Mouse (Mus musculus) kidney, embryonic 14.5 days (tissue): ENCODE data around the gene Zfp553. TPM values are rescaled to one million over a fixed set of nuclear protein-coding genes. Genes with fewer than 3 reads are reported as not detected.

Source experiments
- ATAC-seq: fragments of 200-750 bp; cut with Nextera tagmentation; 2 replicates; pipeline ENCODE4 v1.8.0; 2017; ENCODE audit warnings: moderate number of reproducible peaks, mild to moderate bottlenecking, moderate TSS enrichment, moderate library complexity; ENCODE audit not compliant: low FRiP score, low TSS enrichment
- H3K27ac ChIP-seq: fragments of 300-500 bp; sonication (generic); 2 replicates; pipeline ENCODE4 v1.5.1; 2014; ENCODE audit warnings: low read depth, mild to moderate bottlenecking, low read length, moderate library complexity, mixed read lengths
- H3K27me3 ChIP-seq: fragments of 300-500 bp; sonication (generic); 2 replicates; pipeline ENCODE4 v1.6.1; 2014; ENCODE audit warnings: mild to moderate bottlenecking, low read length; ENCODE audit not compliant: control insufficient read depth, insufficient read depth
- H3K36me3 ChIP-seq: fragments of 300-500 bp; sonication (generic); 2 replicates; pipeline ENCODE4 v1.6.1; 2014; ENCODE audit warnings: low read length, mixed read lengths; ENCODE audit not compliant: control insufficient read depth, insufficient read depth
- H3K4me1 ChIP-seq: fragments of 300-500 bp; sonication (generic); 2 replicates; pipeline ENCODE4 v1.6.1; 2014; ENCODE audit warnings: low read length, mixed read lengths; ENCODE audit not compliant: control insufficient read depth, insufficient read depth
- H3K4me2 ChIP-seq: fragments of 300-500 bp; sonication (generic); replicated peaks from 2 replicates; pipeline ENCODE4 v1.6.1; 2014; ENCODE audit warnings: low read depth, mild to moderate bottlenecking, low read length
- H3K4me3 ChIP-seq: fragments of 300-500 bp; sonication (generic); 2 replicates; pipeline ENCODE4 v1.5.1; 2014; ENCODE audit warnings: mild to moderate bottlenecking, low read length
- H3K9ac ChIP-seq: fragments of 300-500 bp; sonication (generic); 2 replicates; pipeline ENCODE4 v1.6.1; 2014; ENCODE audit warnings: low read depth, mild to moderate bottlenecking, low read length, moderate library complexity
- H3K9me3 ChIP-seq: fragments of 300-500 bp; sonication (generic); 2 replicates; pipeline ENCODE4 v1.6.1; 2016; ENCODE audit warnings: low read length; ENCODE audit not compliant: control insufficient read depth
- WGBS: fragments of 180-500 bp; shearing (Covaris S2); extraction: QIAGEN DNeasy Blood & Tissue Kit; methylation state at CpG from one replicate; pipeline ENCODE4 v1.1.7; 2014; 5-methylcytosine and 5-hydroxymethylcytosine counted together
- polyA plus RNA-seq: library from polyadenylated mRNA; unstranded; fragments of >200 nt; fragmentation: Nextera tagmentation; extraction: Ambion mirVana; gene quantifications from 2 replicates; pipeline ENCODE4 v1.2.1, GENCODE M21; 2014

Gene Zfp553
- polyA plus RNA-seq, 1 experiment from 2014 or later: 23.0 TPM

GRCm38 (mm10) chr7:127208553-127209438 lies 24.1 kb upstream of the Zfp553 start, which contains the start of gene Mylpf:
TSS of gene Mylpf (plus strand) at chr7:127208890.
- no peaks in the 10 kb centered on the region for H3K9me3 ChIP-seq
- peak within 1 kb of the TSS; percentile 89 for H3K9ac ChIP-seq
- H3K36me3 ChIP-seq: peaks cover 4% of the 10 kb centered on the region; the same call in 1 of the 2 replicates
- H3K27me3 ChIP-seq: no peaks in the 10 kb centered on the region
- ATAC-seq: peak; percentile 94
- peak within 1 kb of the TSS; percentile 85 for H3K27ac ChIP-seq
- under 1% methylated on average over 44 of the region's 44 CpGs for WGBS
- H3K4me2 ChIP-seq: peak within 1 kb of the TSS; percentile 75
- peak within 1 kb of the TSS; percentile 87 for H3K4me3 ChIP-seq
- H3K4me1 ChIP-seq: peaks cover 17% of the 10 kb centered on the region

- WGBS: 77% methylated on average over 5 of the region's 5 CpGs
- Histone ChIP-seq H3K4me1 (peaks cover 21% of the 10 kb centered on the region), H3K9me3 (no peaks in the 10 kb centered on the region), H3K4me3 (no peak overlapping the region), H3K4me2 (no peak overlapping the region), H3K27ac (no peak overlapping the region), H3K27me3 (no peaks in the 10 kb centered on the region), H3K36me3 (no peaks in the 10 kb centered on the region; the same call in 1 of the 2 replicates), H3K9ac (no peak overlapping the region)
- ATAC-seq: no peak
Measured at GRCm38 (mm10) chr7:127209851-127210250, 23.0 kb upstream of the Zfp553 start.

- Histone ChIP-seq H3K9me3 (no peaks in the 10 kb centered on the region), H3K36me3 (no peaks in the 10 kb centered on the region; the same call in 1 of the 2 replicates), H3K9ac (no peak overlapping the region), H3K4me3 (no peak overlapping the region), H3K27ac (no peak overlapping the region), H3K4me1 (peaks cover 20% of the 10 kb centered on the region), H3K27me3 (no peaks in the 10 kb centered on the region), H3K4me2 (no peak overlapping the region)
- WGBS: 91% methylated on average over 4 of the region's 4 CpGs
- no peak for ATAC-seq
Measured at GRCm38 (mm10) chr7:127210266-127210665, 22.6 kb upstream of the Zfp553 start.

- Histone ChIP-seq H3K27me3 (no peaks in the 10 kb centered on the region), H3K4me2 (no peak overlapping the region), H3K4me1 (peaks cover 15% of the 10 kb centered on the region), H3K9ac (no peak overlapping the region), H3K4me3 (no peak overlapping the region), H3K36me3 (no peaks in the 10 kb centered on the region), H3K9me3 (no peaks in the 10 kb centered on the region), H3K27ac (no peak overlapping the region)
- no peak for ATAC-seq
- 63% methylated on average over 5 of the region's 5 CpGs for WGBS
Measured at GRCm38 (mm10) chr7:127211014-127211745, 21.7 kb upstream of the Zfp553 start.

DNA sequence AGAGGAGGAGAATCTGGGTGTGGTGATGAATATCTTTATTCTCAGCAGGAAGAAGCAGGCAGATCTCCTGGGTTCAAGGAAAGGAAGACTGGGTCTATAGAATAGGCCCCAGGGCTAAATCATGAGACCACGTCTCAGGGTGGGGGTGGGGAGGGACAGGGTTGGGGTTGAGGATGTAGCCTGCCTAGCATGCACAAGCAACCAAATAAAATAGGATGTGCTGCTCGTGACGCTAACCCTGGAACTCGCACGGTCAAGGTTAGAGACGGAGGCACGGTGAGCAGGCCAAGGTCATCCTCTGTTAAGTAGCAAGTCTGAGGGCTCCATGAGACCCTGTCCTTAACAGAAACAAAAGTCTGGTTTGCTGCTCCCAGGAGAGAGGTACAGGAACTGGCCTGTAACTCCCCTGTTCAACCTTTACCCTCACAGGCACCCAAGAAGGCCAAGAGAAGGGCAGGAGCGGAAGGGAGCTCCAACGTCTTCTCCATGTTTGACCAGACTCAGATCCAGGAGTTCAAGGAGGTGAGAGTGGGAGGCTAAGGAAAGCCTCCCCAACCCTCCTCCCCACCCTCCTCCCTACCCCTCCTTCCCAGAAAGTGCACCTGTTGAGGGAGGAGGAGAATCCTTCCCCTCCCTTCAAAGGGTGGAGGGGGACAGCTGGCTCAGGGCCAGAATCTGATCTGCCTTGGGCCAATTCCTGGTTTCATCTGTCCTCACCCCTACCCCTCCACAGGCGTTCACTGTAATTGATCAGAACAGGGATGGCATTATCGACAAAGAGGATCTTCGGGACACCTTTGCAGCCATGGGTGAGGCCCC lies 20.2 kb upstream of the Zfp553 start:
- no peaks in the 10 kb centered on the region for H3K36me3 ChIP-seq
- no peak overlapping the region for H3K27ac ChIP-seq
- H3K4me2 ChIP-seq: no peak overlapping the region
- H3K4me1 ChIP-seq: 0 out of 2 replicates have a peak, but pooled peaks cover 4% of the 10 kb centered on the region
- H3K9ac ChIP-seq: no peak overlapping the region
- ATAC-seq: no peak
- no peaks in the 10 kb centered on the region for H3K27me3 ChIP-seq
- H3K9me3 ChIP-seq: no peaks in the 10 kb centered on the region
- H3K4me3 ChIP-seq: no peak overlapping the region
- 86% methylated on average over 12 of the region's 12 CpGs for WGBS

GRCm38 (mm10) chr7:127213485-127213884 lies 19.4 kb upstream of the Zfp553 start:
- Histone ChIP-seq H3K4me2 (no peak overlapping the region), H3K27me3 (no peaks in the 10 kb centered on the region), H3K9me3 (no peaks in the 10 kb centered on the region), H3K4me3 (no peak overlapping the region), H3K36me3 (no peaks in the 10 kb centered on the region), H3K27ac (no peak overlapping the region), H3K9ac (no peak overlapping the region), H3K4me1 (0 out of 2 replicates have a peak, but pooled peaks cover 4% of the 10 kb centered on the region)
- WGBS: 34% methylated on average over 7 of the region's 7 CpGs
- no peak for ATAC-seq

DNA sequence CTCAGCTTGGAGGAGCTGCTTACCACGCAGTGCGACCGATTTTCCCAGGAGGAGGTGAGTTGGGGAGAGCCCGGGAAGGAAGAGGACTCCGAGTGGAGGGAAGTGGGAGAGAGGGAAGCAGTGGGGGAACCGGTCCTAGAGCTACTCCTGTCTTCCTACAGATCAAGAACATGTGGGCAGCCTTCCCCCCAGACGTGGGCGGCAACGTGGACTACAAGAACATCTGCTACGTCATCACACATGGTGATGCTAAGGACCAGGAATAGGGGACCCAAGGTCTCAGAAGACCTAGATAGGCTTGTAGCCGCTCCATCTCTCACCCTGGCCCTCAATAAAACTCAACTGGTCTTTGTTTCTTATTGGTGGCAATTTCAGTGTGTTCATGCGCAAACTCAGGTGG lies 18.9 kb upstream of the Zfp553 start:
- Histone ChIP-seq H3K9ac (no peak overlapping the region), H3K9me3 (no peaks in the 10 kb centered on the region), H3K4me1 (0 out of 2 replicates have a peak, but pooled peaks cover 4% of the 10 kb centered on the region), H3K36me3 (no peaks in the 10 kb centered on the region), H3K27ac (no peak overlapping the region), H3K4me3 (no peak overlapping the region), H3K27me3 (no peaks in the 10 kb centered on the region), H3K4me2 (peak overlapping the region; percentile 51)
- no peak for ATAC-seq
- 49% methylated on average over 12 of the region's 12 CpGs for WGBS

DNA sequence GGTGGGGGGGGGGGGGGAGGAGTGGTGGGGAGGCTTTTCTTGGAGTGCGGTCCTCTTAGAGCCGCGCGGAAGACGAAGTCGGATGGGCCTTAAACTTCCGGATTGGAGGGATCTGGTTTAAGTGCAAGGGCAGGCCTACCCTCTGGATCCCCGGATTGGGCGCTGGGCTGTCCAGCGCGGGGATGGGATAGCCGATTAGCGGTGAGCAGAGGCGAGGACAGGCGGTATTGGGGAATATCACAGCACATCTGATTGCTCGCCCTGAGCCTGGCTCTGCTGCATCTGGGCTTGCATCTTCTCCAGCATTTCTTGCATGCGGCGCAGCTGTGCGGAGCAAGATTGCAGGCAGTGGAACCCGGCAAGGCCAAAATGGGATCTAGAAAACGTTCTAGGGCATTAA lies 18.3 kb upstream of the Zfp553 start:
- no peaks in the 10 kb centered on the region for H3K27me3 ChIP-seq
- H3K36me3 ChIP-seq: no peaks in the 10 kb centered on the region
- H3K27ac ChIP-seq: no peak overlapping the region
- peak overlapping the region; percentile 19; the same call in 1 of the 2 replicates for H3K4me3 ChIP-seq
- ATAC-seq: no peak
- H3K4me1 ChIP-seq: 0 out of 2 replicates have a peak, but pooled peaks cover 4% of the 10 kb centered on the region
- H3K9me3 ChIP-seq: no peaks in the 10 kb centered on the region
- WGBS: 32% methylated on average over 21 of the region's 21 CpGs
- peak overlapping the region; percentile 51 for H3K4me2 ChIP-seq
- H3K9ac ChIP-seq: no peak overlapping the region; the same call in 1 of the 2 replicates
